Mouse (Mus musculus): ENCODE measurements around the gene Mllt1.
"Not testable (repeated sequence)": the region's sequence is repeated elsewhere in the genome, so short reads cannot be mapped to it uniquely, and the experiment has no call there.

Mllt1 gene

DNA sequence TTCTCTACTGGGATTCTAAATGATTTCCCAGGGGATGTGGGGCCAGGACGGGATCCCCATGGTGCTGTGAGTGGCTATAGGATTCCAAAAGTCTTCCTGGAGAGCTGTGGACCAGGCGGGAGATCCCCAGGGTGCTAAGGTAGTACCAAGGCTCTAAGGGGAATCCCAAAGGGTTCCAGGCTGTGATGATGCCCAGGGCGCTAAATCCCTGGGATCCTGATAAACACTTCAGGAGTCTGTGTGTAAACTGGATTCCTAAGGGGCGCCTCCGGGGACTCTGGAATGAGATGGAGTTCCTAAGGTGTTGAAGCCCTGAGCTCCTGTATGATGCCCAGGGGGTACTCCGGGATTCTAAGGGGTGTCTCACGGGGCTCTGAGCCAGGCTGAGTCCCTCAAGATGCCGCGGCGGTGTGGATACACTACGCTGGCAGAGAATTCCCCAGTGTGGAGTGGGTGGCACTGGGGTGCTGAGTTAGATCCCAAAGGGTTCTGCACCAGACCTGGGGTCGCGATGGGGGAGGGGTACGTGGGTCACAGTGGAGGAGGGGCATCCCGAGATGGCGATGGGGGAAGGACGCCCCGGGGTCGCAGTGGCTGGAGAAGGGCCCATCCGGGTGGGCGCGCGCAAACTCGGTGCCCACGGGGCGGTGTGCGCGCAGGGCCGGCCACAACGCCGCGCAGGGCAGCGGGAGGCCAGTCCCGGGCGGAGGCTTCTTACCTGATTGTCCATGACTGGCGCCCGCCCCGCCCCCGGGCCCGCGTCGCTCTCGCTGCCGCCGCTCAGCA lies 477 bp downstream of the Mllt1 start:
- DNase-seq (ENCODE audit: low spot score in 2 of 2): peak in 1 of 2 experiments; percentile 38

DNA sequence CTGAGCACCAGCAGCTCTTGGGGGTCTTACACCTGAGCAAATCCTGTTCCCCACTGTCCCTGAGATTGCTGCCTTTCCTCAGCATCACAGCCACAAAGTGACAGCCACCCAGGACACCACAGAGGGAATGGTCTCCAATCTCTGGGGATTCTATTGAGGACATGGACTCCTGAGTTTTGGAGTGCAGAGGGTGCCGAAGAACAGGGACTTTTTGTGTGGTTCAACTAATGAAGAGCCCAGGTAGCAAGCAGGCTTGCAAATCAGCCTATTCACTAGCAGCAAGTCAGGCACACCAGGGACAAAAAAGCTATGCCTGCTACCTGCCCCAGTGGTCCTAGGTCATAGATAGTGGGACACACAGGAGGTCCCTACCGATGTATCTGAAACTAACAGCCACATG lies 1.8 kb downstream of the Mllt1 start:
- peak in 1 of 2 experiments; percentile 1 for DNase-seq (ENCODE audit: low spot score in 2 of 2)

DNA sequence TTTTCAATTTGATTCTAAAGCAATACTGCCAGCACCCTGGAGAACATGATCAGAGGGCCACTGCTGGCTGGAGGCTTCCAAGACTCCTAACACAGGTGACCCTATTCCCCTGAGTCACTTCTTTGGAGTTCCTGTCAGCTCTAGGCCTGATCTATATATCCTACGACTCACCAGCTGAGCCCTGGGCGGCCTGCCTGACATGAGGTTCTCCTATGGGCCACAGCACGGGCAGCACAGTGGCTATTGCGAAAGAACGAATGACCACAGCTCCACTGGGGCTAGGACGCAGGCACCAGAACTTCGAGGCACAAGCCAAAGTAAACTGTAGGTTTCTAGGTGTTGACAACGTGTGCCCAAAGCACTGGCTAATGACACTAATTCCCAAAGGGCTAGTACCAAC lies 5.2 kb downstream of the Mllt1 start:
- DNase-seq (ENCODE audit: low spot score in 2 of 2): peak in 1 of 2 experiments; percentile 2

DNA sequence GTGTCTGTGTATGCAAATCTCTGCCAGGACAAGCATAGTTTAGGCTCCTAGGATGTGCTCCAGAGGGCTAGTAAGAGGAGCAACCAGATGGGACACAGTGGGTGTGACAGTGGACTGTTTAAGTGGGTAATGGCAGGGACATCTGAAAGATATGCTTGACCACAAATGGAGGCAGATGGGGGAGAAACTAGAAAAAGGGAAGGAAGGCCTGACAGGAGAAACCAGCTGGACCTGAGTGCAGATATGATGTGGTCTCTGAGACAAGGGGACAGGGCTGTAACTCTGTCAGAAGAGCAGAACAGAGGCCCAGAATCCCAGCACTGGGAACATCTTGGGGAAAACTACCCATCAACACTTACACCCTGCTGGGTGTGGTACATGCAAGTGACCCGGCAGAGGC lies 5.7 kb downstream of the Mllt1 start:
- DNase-seq (ENCODE audit: low spot score in 2 of 2): peak in 1 of 2 experiments; percentile 2

DNA sequence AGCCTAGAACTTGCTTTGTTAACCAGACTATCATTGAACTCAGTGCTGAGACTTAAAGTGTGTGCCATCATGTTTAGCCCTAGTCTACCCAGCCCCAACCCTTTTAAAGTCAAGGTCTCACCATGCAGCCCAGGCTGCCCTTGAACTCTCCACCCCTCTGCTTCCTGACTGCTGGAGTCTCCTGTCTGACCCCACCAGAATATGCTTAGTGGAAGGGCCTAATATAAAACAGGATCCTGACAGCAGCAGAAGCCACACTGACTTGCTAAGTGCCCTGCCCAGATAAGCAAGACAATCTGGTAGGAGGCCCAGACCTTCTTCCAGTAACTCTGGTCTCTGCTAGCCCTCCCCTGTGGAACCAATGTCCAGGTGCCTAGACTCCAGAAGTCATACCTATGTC lies 6.1 kb downstream of the Mllt1 start:
- no peak for DNase-seq (ENCODE audit: low spot score in 2 of 2)

DNA sequence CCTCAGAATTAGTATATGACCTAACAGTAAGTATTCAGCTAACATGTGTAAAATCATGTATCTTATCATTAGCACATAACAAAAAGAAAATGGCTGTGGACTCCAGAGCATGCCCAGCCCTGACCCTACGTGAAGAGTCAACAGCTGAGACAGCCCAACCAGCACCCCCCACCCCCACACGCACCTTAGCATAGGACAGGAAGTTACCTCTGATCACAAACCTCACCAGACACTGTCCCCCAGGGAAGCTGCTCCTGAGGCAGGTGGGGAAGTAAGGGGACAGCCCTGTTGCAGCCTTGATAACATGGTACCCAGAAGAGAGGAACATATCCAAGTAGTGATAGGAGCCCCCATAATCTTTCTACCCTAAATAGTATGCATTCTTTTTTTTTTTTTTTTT lies 9.2 kb downstream of the Mllt1 start:
- DNase-seq (ENCODE audit: low spot score in 2 of 2): no peak

DNA sequence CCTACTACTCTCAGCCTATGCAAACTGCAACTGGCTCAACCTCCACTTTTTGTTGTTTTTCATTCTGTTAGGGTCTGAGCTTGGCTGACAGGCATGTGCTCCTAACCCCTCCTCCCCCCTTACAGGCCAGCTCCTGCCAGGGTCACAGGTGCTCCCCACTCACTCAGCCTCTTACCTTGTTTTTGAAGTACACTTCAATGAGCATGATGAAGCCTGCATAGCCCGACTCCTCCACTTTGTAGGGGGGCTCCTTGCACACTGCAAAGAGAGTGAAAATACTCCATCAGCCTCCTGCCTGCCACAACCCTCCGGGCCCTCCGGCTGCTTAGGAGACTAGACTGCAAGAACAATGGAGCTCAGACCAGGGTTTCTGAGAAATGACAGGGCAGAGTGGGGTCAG lies 15.5 kb downstream of the Mllt1 start:
- no peak for DNase-seq (ENCODE audit: low spot score in 2 of 2)

DNA sequence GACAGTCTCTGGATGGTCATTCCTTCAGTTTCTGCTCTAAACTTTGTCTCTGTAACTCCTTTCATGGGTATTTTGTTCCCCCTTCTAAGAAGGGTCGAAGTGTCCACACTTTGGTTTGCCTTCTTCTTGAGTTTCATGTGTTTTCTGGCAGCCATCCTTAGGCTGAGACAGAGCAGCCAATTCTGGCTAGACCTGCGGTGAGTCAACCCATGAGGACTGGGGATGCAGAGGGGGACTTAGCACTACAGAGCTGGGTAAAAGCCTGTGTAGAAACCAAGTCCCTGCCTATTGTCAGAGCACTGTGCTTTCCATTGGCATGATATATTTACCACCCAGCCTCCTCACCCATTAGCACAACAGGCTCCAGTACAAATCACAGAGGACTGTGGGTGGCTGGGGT lies 18.0 kb downstream of the Mllt1 start:
- DNase-seq (ENCODE audit: low spot score in 2 of 2): no peak

DNA sequence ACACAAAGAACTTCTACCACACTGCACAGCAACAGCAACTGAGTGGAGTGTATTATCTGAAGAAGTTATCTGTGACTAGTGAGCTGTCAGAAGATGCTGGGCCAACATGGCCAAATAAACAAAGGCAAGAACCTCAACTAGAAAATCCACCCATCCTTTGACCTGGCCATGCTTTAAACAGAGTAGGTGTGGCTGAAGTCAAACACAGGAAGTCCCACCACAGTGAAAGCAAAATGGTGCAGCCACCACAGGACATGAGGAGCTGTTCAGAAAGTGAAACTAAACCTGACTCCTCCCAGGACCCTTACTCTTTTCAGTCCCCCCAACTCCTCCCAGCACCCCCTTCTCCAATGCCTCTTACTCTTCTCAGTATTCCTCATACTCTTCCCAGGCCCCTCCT lies 21.8 kb downstream of the Mllt1 start:
- no peak for DNase-seq (ENCODE audit: low spot score in 2 of 2)

DNA sequence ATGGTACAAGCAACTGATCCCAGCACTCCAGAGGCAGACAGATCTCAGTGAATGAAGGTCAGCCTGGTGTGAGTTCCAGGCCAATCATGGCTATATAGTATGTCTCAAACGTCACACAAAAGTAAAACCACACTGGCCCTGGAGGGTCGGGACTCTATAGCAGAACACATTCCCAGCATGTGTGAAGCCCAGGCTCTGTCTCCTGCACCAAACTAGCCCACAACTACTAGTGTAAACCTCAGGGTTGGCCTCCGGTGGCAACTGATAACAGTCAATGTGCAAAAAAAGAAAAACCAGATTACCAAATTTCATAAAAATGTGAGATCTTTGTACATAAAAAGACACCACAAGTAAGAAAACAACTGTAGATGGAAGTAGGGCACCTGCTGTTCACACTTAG lies 22.2 kb downstream of the Mllt1 start:
- no peak for DNase-seq (ENCODE audit: low spot score in 2 of 2)

DNA sequence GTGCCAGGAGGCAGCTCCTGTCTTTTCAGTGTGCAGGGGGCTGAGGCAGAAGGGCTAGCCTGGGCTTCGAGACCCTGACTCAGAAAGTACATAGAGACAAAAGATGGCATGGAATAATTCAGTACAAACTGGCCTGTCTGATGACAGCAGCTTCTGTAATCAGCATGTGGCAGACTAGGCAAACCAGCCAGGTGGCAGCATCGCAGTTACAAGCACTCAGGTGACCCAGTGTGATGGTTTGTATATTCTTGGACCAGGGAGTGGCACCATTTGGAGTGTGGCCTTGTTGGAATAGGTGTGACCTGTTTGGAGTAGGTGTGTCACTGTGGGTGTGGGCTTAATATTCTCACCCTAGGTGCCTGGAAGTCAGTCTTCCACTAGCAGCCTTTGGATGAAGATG lies 25.5 kb downstream of the Mllt1 start:
- not testable (repeated sequence) for DNase-seq (ENCODE audit: low spot score in 2 of 2)

DNA sequence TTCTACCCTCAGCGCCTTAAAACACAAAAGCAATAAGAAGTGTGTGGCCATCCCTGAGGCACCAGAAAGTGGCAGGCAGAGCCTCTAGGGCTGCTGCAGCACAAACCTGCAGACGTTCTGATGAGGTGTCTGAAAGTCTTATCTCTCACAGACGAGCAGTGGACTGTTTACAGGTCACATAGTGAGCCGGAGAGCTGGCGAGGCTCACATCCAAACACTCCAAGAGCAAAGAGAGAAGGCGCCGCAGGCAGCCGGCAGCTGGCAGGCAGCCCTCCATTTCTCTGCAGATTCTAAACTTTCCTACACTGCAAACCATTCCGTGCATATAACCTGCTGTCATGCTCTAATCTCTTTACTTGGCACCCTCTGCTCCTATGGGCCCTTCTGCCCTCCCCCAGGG lies 27.3 kb downstream of the Mllt1 start:
- no peak for DNase-seq (ENCODE audit: low spot score in 2 of 2)

DNA sequence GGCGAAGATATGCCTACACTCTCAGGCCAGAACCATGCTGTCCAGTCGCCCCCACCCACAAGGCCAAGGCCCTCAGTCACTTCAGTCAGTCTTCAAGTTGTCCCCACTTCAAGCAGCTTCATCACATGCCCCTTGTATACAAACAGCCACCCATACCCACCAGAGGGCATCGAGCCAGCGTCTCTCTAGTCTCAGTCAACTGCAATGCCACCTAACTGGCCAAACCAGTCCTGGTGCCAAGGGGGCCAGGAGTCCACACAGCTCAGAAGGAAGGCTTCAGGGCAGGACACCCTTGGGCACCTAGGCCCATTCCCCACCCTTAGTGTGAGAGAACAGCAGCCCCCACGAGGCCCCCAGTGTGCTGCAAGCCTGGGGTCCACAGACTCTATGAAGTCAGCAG lies 28.1 kb downstream of the Mllt1 start:
- DNase-seq (ENCODE audit: low spot score in 2 of 2): no peak

DNA sequence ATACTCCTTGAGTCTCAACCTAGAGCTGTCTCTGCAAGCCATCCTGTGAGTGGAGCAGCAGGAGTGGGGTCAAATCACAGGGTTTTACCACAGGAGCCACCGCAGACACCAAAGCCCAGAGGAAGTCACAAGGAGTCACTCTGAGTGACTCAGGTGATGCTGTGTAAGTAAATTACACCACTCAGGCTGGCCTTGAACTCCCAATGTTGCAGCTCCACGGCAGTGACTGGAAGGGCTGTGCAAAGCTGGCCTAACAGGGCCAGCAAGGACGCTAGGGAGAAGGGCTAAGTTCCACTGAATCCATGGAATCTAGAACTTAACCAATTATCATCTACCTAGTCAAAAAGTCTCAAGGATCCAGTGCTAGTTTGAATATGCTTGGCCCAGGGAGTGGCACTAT lies 29.0 kb downstream of the Mllt1 start:
- no peak for DNase-seq (ENCODE audit: low spot score in 2 of 2)

DNA sequence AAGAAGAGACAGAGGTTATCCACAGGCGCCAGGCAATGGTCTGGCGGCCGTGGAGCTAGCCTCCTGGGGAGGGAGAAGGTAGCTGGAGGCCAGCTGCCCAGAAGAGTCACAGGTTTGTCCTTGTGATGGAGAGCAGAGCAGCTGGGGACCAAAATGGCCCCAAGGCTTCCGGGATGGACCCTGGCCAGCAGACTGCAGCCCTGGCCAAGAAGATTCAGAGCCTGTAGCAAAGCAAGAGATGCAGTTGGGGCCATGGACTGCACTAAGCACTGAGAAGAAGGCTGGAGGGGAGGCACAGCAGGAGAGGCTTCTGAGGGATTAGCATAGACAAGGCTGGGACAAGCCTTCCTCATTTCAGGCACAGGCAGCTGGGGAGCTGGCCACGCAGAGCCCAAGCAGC lies 32.5 kb downstream of the Mllt1 start:
- no peak for DNase-seq (ENCODE audit: low spot score in 2 of 2)

DNA sequence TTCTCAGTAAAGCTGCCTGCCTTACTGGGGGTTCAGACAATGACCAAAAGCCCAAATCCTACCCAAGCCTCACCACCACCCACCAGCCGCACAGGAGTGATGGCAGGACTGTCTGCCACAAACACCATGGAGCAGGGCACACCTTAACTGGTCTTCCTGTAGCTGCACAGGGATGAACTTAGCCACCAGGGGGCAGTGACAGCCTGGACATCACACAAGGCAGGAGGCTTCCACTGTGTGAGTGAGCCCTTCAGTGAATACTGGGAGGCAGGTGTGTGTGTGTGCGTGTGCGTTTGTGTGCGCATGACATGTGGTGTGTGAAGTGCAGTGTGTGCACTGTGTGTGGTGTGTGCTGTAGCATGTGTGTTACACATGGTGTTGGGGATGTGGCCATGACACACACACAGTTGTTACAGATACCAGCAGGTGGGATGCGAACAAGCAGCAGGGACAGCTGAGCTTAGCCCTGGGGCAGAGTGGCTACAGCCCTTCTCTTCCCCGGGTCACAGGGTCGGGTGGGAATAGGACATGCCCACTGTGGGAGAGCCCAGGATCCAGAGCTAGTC lies 37.5 kb downstream of the Mllt1 start:
- DNase-seq (ENCODE audit: low spot score in 2 of 2): peak; percentile 71 to 76

DNA sequence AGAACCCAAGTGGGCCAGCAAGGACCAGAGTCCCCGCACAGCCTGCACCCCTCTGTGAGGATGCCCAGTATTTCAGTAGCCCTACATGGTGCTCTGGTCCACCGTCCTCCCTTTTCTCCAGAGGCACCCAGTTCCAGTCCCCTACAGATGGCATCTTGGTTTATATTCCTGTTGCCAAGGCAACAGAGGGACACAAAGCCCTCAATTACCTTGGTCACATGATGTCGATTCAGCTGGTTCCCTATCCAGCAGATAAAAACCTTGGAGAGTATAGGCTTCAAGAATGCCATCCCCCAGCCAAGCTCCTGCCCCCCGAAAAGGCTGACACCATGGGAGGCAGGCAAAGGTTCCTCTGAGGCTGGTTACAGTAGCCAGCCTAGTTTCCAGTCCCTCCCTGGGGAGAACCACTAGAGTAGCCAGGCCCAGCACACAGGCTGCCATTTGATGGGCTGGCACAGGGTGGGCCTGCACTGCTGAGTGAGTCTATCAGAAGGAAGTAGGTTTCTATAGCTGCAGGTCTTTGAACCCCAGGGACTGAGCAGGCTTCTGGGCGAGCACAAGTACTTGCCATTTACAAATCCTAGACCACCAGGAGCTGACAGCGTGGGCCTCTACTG lies 38.6 kb downstream of the Mllt1 start:
- no peak for DNase-seq (ENCODE audit: low spot score in 2 of 2)

DNA sequence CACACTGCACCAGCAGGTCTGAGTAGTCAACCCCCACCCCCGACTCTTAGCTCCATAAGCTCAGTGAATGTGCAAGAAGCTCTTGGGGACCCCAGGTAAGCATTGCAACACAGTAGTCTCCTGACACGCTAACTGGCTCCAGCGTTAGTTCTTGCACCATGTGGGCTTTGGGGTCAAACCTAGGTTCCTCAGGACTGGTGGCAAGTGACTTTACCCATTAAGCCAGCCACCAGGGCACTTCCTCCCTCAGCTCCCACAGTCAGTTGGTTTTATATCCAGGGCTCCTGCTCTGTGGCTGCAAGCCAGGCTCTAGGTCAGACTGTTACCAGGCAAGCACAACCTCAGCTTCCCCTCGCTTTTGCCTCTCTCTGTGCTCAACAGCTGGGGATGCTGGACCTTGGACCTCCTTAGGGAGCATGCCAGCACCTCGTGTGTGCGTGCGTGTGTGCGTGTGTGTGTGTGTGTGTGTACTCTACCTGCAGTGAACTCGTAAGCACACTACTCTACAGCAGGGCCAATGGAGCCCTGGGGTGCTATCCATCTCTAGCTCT lies 39.8 kb downstream of the Mllt1 start:
- no peak for DNase-seq (ENCODE audit: low spot score in 2 of 2)

DNA sequence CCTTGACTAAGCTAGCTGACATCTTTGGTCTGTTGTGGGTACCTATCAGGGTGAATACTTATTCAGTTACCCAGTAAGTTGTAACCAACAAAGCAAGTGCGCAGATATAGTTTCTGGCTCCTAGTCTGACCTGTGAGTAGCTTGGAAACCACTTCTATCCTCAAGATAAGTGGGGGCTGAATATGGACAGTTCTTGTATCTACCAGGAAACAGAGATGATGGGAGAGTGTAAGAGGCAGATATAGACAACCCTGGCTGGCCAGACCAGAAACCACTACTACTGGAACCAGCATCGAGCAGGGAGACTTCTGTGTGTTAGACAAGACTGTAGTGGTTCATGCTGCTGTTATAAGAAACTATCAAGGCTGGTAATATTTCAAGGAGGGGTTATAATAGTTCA lies 45.2 kb downstream of the Mllt1 start:
- no peak for DNase-seq (ENCODE audit: low spot score in 2 of 2)

DNA sequence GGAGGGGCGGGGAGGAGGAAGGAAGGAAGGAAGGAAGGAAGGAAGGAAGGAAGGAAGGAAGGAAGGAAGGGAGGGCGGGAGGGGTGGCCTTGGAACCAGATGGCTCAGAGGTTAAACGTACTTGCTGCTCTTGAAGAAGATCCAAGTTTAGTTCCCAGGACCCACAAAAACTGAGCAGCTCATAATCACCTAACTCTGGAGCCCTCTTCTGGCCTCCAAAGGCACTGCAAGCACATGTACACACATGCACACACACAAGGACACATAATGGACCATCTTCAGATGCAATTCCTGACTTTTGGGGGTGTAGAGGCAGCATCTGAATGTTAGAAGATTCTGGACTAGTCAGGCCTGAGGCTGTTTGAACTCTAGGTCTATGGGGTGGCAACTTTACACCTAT lies 47.2 kb downstream of the Mllt1 start:
- DNase-seq (ENCODE audit: low spot score in 2 of 2): no peak

DNA sequence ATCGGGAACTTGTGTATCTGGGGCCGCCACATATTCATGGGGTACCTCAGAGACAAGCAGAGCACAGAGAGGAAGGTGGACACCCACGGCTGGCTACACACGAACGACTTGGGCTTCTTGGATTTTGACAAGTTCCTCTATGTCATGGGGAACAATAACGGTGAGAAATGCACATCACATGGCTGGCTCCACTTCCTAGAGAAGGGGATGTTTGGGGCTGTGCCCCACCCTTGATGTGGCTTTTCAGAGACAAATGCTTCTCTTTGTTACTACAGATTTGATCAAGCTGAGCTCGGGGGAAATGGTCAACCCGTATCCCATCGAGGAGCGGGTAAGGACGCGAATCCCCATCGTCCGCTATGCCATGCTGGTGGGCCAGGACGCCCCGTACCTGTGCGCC lies 50.4 kb downstream of the Mllt1 start:
- DNase-seq (ENCODE audit: low spot score in 2 of 2): no peak

DNA sequence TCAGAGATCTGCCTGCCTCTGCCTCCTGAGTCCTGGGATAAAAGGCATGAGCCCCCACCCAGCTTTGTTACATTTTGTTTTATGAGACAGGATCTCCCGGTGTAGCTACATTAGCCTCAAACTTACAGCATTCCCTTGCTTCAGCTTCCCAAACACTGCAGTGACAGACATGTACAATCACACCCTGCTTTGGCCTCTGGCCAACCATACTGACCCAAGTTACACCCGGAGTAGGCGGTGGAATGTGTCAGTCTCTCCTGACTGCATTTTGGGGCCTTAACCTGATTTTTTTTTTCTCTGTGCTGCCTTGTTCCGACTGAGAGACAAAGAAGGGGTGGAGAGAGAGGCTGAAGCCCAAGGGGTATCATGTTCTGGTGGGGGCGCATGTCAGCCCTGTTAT lies 50.9 kb downstream of the Mllt1 start:
- no peak for DNase-seq (ENCODE audit: low spot score in 2 of 2)

DNA sequence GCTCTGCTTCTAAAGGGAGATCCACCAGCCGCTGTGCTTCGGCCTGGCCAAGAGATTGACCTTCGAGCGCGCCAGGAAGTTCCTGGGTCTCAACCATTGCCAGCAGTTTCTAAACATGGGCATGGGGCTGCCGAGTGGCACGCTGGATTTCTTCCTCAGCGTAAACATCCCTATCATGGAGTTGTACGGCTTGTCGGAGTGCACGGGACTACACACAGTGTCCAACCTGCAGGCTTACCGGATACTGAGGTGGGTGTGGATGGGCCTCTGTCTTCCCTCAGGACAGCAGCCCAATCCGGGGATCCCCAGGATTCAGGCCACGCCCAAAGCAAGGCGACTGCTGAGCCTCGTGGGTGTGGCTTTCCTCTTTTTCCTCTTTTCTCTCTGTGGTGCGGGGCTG lies 51.6 kb downstream of the Mllt1 start:
- DNase-seq (ENCODE audit: low spot score in 2 of 2): no peak
